Mouse (Mus musculus) testis, adult 2 months (tissue): ENCODE results near the gene Slc25a42.

Source experiments
- CTCF ChIP-seq: fragments of 200-500 bp; IDR thresholded peaks from 2 replicates; pipeline ENCODE4 v1.5.1; 2012; ENCODE audit warnings: low read depth, mild to moderate bottlenecking, inconsistent platforms, low read length, moderate library complexity; ENCODE audit not compliant: control insufficient read depth, insufficient read depth, insufficient replicate concordance
- POLR2A ChIP-seq: fragments of 200-500 bp; IDR thresholded peaks from 2 replicates; pipeline ENCODE4 v1.6.1; 2012; ENCODE audit warnings: low read depth, mild to moderate bottlenecking, inconsistent platforms, low read length, moderate library complexity; ENCODE audit not compliant: control insufficient read depth

DNA sequence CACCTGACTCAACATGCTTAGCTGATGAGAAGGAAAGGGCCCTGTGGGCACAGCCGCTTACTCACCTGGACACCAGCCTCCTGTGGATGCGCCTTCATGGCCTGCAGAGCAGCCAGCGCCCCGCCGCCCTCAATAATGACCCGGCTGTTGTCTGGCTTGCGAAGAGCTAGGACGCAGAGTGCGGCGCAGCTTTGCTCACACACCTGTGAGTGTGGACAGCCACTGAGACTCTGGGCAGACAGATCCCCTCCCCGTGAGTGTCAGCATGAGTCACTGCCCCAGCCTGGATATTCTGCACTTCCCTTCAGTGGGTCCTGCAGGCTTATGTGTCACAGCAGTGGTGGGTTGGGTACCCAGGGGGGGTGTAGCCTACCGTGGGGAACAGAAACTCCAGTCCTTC lies 9.9 kb upstream of the Slc25a42 start:
- TF ChIP-seq CTCF (no peak), POLR2A (no peak)
